Mouse (Mus musculus) right cerebral cortex, adult 18-20 months (tissue): ENCODE data around the gene Tmem151b.
A peak's percentile ranks its signal among the peaks of the same experiment; 100 is the strongest.

ENCODE experiments used
- DNase-seq: peaks from one replicate; pipeline ENCODE4 v3.0.0; 2022; ENCODE audit warnings: mixed read lengths

Gene Tmem151b

DNA sequence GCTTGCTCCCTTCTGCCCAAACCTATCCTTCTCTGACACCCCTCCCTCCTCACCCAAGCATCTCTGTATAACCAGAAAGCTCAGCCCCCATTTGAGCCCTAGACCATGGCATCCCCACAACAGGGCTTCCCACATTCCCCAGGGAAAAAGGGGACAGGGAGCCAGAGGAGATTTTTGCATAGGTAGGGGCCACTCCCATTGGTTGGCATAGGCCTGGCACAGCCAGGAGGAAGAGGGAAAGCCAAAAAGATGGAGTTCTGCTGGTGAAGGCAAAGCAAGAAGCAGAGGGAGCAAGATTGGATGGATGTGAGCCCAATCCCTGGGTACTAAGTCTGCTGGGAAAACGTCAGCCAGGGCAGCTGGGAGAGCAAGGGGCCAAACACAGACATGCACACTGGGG is 6.4 kb downstream of the Tmem151b start:
- DNase-seq, result no peak

DNA sequence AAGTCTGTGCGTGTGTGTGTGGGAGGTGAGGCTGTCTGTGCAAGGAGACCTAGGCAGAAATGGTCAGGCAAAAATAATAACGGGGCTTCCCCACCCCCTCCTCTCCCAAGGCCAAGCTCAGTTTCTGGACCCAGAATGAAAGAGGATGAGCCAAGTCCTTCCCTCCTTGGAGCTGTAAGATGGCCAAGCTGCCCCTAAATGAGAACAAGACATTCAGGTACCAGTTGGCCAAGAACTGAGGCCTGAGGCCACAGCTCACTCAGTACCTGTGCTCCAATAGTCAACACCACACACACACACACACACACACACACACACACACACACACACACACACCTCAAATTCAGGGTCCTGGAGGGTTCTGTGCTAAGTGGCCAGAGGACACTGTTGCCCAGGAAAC is 6.8 kb downstream of the Tmem151b start:
- no peak for DNase-seq

DNA sequence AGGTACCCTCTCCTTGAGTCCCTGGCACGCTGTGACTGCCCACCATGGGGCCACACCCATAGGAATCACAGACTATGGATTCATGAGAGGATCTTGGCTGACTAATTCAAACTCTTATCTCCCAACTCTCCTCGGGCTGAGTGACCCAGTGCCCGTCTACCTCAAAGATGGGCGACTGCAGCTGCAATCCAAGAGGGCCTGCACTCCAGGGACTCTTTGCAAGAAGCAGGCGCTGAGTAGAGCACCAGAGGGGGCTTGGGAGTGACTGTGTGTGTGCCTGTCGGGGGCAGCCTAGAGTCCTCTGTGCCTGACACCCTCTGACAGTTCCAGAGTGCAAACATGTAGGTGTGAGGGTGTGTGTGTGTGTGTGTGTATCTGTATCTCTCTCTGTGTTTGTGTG is 7.3 kb downstream of the Tmem151b start:
- no peak for DNase-seq

DNA sequence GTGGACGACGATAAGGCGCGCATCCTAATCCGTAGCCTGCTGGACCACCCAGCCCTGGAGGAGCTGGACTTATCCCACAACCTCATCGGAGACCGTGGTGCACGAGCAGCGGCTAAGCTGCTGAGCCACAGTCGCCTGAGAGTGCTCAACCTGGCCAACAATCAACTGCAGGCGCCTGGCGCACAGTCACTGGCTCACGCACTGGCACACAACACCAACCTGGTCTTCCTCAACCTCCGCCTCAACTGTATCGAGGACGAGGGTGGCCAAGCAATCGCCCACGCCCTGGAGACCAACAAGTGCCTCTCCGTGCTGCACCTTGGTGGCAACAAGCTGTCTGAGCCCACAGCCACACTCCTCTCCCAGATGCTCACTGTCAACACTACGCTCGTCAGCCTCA is 9.8 kb downstream of the Tmem151b start:
- peak; percentile 60 for DNase-seq

DNA sequence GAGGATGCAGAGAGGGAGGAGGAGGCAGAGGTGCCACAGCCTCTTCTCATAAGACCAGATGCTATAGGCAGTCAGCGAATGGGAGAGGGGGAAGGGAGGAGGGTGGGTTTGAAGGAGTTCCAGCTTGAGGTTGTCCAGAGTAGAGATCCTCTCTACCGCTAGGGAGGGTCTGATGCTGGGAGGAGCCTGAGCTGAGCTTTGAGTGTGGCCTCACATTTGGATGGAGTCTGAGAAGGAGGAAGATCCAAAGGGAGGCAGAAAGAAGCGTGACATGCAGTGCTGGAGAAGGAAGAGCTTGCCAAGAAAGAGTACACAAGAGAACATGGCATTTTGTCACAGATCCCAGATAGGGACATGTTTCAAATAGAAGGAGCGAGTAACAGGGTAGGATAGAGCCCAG is 11.1 kb downstream of the Tmem151b start:
- peak; percentile 45 for DNase-seq

DNA sequence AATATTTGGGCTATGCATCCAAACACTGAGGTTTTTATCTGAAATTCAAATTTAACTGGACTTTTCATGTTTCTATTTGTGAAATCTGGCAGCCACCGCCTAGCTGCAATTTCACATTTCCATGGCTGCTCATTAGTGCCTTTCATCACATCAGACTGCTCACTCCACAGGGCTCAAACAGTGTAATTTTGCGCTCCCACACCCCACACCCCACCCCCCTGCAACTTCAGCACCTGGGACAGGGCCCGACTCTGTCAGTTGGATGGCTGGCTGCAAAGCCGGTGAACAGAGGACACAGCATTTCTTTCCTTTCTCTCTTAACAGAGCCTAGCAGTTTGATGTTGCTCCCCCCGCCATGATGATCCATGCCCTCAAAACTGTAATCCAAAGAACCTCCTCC is 13.2 kb downstream of the Tmem151b start:
- DNase-seq, result no peak

DNA sequence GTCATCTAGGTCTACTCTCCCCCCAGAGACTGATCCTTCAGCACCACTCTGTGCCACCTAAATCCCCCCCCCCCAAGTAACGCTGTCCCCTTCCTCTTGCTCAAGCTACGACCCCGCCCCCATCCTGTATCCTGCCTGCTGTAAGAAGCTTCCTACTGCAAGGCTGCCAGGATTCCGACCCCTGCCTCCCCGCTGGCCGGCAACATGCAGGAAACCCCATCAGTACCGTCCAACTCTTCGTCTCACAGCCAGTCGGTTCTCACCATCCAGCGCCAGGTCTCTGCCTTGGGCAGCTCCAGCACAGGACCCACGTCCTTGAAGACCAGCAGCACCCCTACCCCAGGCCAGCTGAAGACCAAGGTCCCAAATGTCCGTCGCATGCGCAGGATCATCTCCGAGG is 16.6 kb downstream of the Tmem151b start:
- no peak for DNase-seq

DNA sequence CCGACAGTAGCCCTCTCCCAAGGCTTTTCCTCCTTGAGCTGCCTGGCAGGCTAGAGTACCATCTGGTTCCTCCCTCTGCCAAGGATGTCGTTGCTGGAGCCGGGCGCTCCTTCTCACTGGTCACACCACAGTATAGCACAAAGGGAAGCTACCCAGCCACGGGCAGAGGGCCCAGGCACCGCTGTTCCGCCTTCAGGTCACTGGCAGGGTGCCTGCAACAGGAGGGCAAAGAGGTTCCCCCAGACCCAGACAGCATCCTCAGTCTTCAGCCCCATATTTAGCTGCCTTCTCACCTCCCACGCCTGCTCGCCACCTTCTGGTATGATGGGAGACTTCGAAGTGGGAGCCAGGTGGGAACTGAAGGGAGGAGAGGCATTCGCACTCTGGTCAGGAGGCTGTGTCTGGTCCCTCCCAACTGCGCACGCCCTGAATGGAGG is 19.1 kb downstream of the Tmem151b start:
- DNase-seq, result peak; percentile 86

DNA sequence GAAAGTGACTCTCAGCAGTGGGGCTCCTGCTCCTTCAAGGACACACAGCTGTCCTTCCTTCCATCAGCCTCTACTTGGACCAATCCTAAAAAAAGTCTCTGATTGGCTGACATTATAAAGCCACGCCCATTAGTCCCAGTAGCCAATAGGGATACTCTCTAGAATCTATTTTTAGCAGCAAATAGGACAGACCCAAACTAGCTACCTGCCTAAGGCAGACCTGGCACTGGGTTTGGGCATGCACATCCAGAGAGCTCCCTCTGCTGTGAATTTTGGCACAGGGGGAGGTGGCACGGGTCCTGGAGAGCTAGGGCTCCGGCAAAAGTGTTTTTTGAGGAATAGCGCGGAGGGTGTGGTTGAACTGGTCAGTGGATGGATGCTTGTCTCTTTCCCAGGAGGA is 22.9 kb downstream of the Tmem151b start:
- no peak for DNase-seq

DNA sequence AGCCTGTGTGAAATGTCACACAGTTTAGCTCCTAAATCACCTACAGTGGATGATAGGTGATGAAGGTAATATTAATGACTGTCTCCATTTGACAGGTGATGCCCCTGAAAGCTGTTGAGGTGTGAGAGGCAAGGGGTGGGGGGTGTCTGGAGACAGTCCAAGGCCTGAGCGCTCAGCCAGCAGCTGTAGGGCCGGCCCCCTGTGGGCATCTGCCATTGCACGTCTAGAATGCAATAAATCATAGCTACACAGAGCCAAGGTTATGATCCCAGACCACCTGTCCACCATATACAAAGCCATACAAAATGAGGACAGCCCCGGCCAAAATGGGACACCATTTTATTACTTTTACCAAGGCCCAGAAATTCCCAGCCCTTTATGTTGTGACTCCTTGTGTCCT is 24.5 kb downstream of the Tmem151b start:
- DNase-seq, result no peak

DNA sequence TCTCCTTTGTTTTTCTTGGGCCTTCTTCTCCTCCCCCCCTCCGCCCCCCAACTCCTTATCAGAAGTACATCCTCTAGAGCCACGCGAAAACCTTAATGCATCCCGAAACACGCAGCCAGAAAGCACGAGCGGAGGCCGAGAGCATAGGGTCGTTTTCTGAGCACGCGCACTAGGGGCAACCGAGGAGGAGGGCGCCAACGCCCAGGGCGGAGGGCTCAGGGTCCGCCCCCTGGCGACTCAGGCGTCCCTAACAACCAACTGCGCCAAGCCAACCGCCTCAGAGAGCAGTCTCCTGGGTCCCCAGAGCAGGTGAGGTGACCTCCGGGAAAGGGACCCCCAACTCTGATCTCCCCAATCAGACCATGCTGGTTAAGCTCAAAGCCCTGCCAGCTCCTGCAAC is 26.2 kb downstream of the Tmem151b start, which contains the start of gene Tcte1:
Gene Tcte1 (plus strand): TSS at position 172 of the 400 bp plus-strand sequence.
- DNase-seq, result no peak

DNA sequence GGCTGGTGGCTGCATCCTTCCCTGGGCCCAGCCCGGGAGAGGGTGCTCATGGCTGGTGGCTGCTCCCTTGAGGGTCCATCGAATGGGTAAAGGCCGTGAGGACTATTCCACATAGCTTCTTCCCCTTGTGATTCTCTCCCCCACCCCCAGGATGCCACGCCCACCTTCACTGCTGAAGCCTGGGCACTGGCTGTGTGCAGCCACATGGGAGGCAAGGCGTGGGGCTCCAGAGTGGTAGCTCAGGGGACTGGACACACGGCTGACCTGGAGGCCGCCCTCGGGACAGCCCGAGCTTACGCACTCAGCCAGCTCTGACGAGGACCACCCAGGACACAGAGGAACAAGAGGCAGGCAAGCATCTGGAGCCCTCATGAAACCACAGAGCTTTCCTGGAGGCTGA is 29.3 kb downstream of the Tmem151b start:
- DNase-seq, result no peak

DNA sequence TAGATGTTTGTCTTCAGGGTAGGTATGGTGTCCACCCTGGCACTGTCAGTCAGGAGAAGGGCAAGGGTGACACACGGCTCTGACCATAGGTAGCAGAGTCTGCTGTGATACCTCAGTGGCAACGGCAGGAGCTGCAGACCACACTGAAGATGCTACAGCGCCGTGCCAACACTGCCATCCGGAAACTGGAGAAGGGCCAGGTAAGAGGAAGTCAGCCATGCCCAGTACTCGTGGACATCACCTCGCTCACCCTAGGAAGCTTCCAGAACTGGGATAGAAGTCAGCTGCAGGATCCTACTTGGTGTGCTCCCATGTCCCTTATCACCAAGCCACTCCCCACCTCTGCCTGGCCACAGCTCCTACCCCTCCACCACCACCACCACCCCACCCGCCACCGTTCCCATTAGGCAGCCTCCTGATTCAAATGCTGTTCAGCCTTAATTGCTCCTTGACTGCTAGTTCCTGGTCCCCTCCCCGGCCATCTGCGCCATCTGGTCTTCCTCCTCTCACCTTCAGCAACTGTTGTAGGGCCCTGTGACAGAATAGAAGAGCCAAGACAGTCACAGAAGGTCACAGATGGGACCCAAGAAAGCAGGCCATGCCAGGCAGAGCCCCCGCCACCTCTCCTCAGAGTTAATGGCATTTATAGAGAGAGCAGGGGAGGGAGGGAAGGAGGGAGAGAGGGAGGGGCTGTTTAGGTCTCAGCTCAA is 30.6 kb downstream of the Tmem151b start:
- no peak for DNase-seq

DNA sequence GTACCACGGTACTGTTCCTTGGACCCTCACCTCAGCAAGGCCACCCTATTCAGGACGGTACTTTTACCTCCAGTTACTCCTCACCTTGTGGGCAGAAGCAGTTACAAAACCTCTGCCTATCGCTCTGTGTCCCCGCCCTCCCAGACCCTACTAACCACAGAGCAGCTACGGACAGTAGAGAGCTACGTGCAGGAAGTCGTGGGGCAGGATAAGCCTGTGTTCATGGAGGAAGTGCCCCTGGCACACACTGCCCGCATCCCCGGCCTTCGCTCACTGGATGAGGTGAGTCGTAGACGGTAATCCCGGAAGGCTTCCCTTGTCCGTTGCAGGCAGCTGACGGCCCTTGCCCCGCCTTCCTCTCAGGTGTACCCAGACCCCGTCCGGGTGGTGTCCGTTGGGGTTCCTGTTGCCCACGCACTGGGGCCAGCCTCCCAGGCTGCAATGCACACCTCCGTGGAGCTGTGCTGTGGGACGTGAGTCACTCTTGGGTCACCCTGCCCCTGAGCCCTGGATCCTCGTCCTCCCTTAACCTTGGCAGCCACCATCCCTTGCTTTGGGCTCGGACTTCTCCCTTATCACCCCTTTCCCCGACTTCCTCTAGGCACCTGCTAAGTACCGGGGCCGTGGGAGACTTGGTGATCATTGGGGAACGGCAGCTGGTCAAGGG is 31.8 kb downstream of the Tmem151b start:
- no peak for DNase-seq

DNA sequence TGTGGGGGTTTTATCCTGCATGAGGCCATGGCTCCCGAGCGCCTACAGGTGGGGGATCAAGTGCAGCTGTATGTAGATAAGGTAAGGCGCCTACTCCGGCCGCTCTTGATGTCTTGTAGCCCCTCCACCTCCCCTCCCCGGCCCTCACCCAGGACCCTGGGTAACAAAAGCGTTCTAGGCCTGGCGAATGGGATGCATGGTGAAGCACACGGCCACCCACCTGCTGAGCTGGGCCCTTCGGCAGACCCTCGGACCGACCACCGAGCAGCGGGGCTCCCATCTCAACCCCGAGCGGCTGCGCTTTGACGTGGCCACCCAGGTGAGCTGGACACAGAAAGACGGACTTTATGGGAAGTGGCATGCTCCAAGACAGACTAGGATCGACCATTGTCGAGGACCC is 32.3 kb downstream of the Tmem151b start:
- no peak for DNase-seq

DNA sequence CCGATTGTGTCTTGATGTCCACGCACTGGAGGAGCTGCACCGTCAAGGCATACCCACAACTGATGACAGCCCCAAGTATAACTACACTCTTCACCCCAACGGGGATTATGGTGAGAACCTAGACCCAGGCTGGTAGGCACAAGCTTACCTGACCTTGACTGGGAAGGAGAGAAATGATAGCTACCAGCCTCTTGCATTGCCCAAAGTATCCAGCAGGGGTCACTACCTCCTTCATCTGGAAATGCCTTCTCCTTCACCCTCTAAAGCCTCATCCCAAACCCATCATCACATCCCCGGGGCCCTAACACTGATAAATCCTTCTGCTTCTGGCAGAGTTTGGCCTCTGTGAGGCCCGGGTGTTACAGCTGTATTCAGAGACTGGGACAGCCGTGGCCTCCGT is 33.0 kb downstream of the Tmem151b start:
- DNase-seq, result peak; percentile 78

DNA sequence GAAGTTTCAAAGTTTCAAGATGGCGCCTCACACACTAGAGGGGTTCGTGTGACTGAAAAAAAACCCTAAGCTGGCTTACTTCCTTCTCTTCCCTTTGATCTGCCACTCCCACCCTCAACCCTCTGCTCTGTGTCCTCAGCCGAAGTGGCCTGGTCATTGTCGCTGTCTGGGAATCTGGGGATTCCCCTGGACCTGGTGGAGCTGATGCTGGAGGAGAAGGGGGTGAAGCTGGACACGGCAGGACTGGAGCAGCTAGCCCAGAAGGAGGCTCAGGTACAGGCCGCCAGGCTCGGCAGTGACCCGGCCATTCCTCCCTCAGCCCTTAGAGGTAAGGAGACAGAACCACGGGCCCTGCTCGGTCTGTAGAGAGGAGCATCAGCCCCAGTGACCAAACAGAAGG is 33.7 kb downstream of the Tmem151b start:
- DNase-seq, result no peak

DNA sequence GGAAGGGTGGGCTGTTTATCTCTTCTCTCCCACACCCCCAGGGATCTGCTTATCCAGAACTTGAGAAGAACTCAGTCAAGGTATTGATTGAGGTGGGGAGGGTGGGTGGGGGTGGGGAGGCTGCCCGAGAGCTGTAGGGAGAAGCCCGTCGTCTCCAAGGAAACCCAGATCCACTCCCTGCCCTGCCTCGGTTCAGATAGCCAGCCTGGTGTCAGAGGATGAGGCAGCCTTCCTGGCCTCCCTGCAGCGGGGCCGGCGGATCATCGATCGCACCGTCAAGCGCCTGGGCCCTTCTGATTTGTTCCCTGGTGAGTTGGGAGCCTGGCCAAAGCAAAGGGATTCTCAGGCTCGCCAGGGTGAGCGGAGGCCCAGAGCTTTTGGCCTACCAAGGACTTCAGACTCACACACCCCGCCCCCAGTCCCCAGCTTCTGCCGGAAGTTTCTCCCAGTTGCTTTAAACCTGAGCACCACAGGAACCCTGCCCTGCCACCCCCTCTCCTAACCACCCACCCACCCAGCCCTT is 34.2 kb downstream of the Tmem151b start:
- DNase-seq, result no peak

DNA sequence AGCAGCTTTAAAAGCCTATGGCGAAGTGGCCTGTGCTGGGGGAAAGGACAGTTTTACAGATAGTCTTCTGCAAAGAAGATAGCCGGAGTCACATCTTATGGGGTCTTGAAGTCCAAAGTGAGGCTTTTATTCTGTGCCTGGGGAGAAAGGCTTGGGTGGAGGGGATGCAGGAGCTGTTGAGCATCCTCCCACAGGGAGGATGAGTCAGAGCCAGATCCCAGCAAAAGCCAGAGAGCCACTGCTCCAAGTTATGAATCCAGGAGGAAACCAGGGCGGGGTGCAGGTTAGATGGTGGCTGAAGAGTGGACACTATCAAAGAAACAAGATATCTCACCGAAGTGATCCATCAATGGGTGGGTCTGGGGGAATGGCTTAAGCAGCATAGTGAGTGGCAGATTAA is 37.7 kb downstream of the Tmem151b start:
- DNase-seq, result no peak

DNA sequence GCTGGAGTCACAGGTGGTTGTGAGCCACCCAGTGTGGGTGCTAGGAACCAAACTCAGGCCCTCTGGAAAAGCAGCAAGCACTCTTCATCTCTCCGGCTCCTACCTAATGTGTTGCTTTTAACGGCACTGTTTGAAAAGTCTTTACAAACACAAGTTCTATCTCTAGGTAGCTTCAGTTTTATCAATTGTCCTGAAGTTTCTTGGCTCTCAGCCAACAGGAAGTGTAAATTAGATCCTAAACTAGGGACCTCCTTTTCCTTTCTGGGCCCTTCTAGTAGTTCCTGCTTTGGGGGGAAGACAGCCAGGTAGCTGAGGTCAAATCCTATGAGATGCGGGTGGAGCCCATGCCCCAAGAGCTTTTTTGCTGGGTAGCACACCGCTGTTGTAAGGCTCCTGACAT is 38.6 kb downstream of the Tmem151b start:
- no peak for DNase-seq

DNA sequence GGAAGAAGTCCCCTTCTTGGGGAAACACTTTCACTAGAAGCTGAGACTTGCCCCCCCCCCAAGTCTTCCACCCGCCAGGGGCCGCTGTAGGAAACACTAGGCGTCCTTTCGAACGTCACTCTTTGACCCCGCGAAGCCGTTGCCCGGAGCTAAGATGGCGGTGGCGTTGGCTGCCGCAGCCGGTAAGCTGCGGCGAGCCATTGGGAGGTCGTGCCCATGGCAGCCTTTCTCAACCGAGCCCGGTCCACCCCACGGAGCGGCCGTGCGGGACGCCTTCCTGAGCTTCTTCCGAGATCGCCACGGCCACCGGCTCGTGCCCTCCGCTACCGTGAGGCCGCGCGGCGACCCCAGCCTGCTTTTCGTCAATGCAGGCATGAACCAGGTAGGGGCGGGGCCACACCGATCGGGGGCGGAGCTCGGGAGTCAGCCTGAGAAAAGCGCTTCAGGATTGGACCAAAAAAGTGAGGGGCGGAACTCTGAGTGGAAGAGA is 42.7 kb downstream of the Tmem151b start, which contains the start of gene Aars2:
Gene Aars2 (plus strand): TSS at position 142 of the 490 bp plus-strand sequence.
- DNase-seq, result peak; percentile 93

DNA sequence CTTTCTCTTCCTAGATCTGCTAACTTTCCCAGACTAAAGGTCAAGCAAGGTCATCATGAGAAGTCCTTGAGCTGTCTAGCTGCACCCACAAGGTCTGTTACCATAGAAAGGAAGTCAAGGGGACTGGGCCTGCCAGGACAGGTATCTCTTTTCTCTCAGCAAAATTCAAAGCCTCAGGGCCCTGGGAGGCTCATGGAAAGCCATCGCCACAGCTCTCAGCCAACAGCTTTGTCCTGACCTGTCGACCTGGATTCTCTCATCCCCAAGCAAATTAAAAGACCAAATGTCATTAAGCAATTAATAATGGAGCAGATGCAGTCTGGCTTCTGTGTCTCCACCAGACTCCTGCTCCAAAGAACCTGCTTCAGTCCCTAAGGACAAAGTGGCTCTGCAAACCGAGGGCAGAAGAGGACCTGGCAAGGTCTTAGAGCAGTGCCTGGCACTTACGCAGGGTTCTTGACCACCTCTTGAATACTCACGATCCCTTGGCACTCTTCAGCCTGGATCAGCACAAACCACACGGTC is 43.5 kb downstream of the Tmem151b start:
- DNase-seq, result no peak

DNA sequence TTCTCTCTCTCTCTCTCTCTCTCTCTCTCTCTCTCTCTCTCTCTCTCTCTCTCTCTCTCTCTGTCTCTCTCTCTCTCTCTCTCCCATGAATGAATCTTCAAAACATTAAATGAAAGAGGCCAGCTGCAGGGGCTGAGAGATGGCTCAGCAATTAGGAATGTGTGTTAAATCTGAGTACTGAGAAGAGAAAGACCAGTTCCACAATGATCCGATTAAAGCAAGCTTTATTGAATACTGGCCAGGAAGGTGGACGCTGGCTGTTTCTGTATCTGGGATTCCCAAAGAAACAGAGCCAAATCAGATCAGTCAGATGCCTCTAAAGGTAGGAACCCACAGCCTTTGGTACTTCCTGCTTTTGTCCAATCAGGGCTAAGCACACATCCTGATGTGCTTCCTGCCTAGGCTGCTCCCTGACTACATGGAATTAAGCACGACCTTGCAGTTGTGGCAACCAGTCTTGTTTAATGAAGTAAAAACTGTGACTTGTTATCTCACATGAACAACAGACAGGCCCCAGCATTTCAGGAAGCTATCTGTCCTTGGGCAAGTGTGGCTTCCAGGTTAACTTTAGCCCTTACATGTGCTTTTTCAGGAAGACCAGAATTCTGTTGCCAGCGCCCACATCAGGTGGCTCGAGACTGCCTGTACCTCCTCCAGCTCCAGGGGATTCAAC is 46.0 kb downstream of the Tmem151b start:
- DNase-seq, result no peak
